Mouse (Mus musculus) testis, adult 2 months (tissue): ENCODE results near the gene Dgkq. TPM values are rescaled to one million over a fixed set of nuclear protein-coding genes. Genes with fewer than 3 reads are reported as not detected.
"Not testable (repeated sequence)": the region's sequence is repeated elsewhere in the genome, so short reads cannot be mapped to it uniquely, and the experiment has no call there.

Experiments
- H3K27ac ChIP-seq: fragments of 200-500 bp; 2 replicates; pipeline ENCODE4 v1.5.1; 2012; ENCODE audit warnings: low read depth, low read length; ENCODE audit not compliant: control insufficient read depth, insufficient read depth
- H3K27me3 ChIP-seq: fragments of 200-500 bp; 2 replicates; pipeline ENCODE4 v1.6.1; 2012; ENCODE audit warnings: mild to moderate bottlenecking, low read length, moderate library complexity; ENCODE audit not compliant: control insufficient read depth, insufficient read depth
- H3K36me3 ChIP-seq: fragments of 200-500 bp; 2 replicates; pipeline ENCODE4 v1.6.1; 2012; ENCODE audit warnings: mild to moderate bottlenecking, low read length; ENCODE audit not compliant: control insufficient read depth, insufficient read depth
- H3K4me1 ChIP-seq: fragments of 200-500 bp; 2 replicates; pipeline ENCODE4 v1.6.1; 2012; ENCODE audit warnings: low read length; ENCODE audit not compliant: control insufficient read depth, insufficient read depth
- H3K4me3 ChIP-seq: fragments of 200-500 bp; 2 replicates; pipeline ENCODE4 v1.5.1; 2012; ENCODE audit warnings: low read depth, mild to moderate bottlenecking, low read length, moderate library complexity, mixed read lengths; ENCODE audit not compliant: control insufficient read depth
- CTCF ChIP-seq: fragments of 200-500 bp; IDR thresholded peaks from 2 replicates; pipeline ENCODE4 v1.5.1; 2012; ENCODE audit warnings: low read depth, mild to moderate bottlenecking, inconsistent platforms, low read length, moderate library complexity; ENCODE audit not compliant: control insufficient read depth, insufficient read depth, insufficient replicate concordance
- POLR2A ChIP-seq: fragments of 200-500 bp; IDR thresholded peaks from 2 replicates; pipeline ENCODE4 v1.6.1; 2012; ENCODE audit warnings: low read depth, mild to moderate bottlenecking, inconsistent platforms, low read length, moderate library complexity; ENCODE audit not compliant: control insufficient read depth
- polyA plus RNA-seq: library from polyadenylated mRNA; depleted of rRNA; stranded (reverse); fragments of >200 nt; gene quantifications from 2 replicates; pipeline ENCODE4 v1.2.3, GENCODE M21; 2012

Dgkq gene
- polyA plus RNA-seq, 1 experiment, result 4.7 TPM

- peaks cover 1% of the 10 kb centered on the region; the same call in 1 of the 2 replicates for H3K36me3 ChIP-seq
Observed at GRCm38 (mm10) chr5:108647311-108647710, 22.2 kb downstream of the Dgkq start.

GRCm38 (mm10) chr5:108646343-108646660, 23.2 kb downstream of the Dgkq start:
- H3K27ac ChIP-seq, result no peak overlapping the region
- peaks cover 1% of the 10 kb centered on the region; the same call in 1 of the 2 replicates for H3K36me3 ChIP-seq
- no peaks in the 10 kb centered on the region for H3K27me3 ChIP-seq
- no peak overlapping the region for H3K4me3 ChIP-seq
- TF ChIP-seq POLR2A (no peak), CTCF (no peak)
- no peaks in the 10 kb centered on the region for H3K4me1 ChIP-seq

More at GRCm38 (mm10) chr5:108647311-108647710, 22.2 kb downstream of the Dgkq start:
- H3K4me1 ChIP-seq, result no peaks in the 10 kb centered on the region
- no peak overlapping the region for H3K4me3 ChIP-seq
- no peak overlapping the region for H3K27ac ChIP-seq
- no peaks in the 10 kb centered on the region for H3K27me3 ChIP-seq
- TF ChIP-seq CTCF, result no peak
- TF ChIP-seq POLR2A, result no peak

GRCm38 (mm10) chr5:108645651-108646342, 23.7 kb downstream of the Dgkq start:
- Histone ChIP-seq H3K27me3 (no peaks in the 10 kb centered on the region), H3K4me3 (no peak overlapping the region), H3K27ac (no peak overlapping the region), H3K36me3 (peaks cover 1% of the 10 kb centered on the region; the same call in 1 of the 2 replicates), H3K4me1 (no peaks in the 10 kb centered on the region)
- TF ChIP-seq POLR2A (no peak), CTCF (no peak)

GRCm38 (mm10) chr5:108643674-108644073, 25.8 kb downstream of the Dgkq start:
- peaks cover 1% of the 10 kb centered on the region; the same call in 1 of the 2 replicates for H3K36me3 ChIP-seq
- TF ChIP-seq POLR2A (no peak), CTCF (no peak)
- no peak overlapping the region for H3K27ac ChIP-seq
- no peaks in the 10 kb centered on the region for H3K4me1 ChIP-seq
- no peak overlapping the region for H3K4me3 ChIP-seq
- no peaks in the 10 kb centered on the region for H3K27me3 ChIP-seq

- Histone ChIP-seq H3K4me3 (no peak overlapping the region), H3K36me3 (no peaks in the 10 kb centered on the region; the same call in 1 of the 2 replicates), H3K27ac (no peak overlapping the region), H3K27me3 (no peaks in the 10 kb centered on the region), H3K4me1 (no peaks in the 10 kb centered on the region)
- TF ChIP-seq CTCF, result no peak
- TF ChIP-seq POLR2A, result no peak
Observed at GRCm38 (mm10) chr5:108636172-108636571, 33.3 kb downstream of the Dgkq start.

- H3K36me3 ChIP-seq, H3K4me1 ChIP-seq, H3K4me3 ChIP-seq, H3K27me3 ChIP-seq, H3K27ac ChIP-seq: not testable (repeated sequence)
Observed at GRCm38 (mm10) chr5:108634088-108634487, 35.4 kb downstream of the Dgkq start.

GRCm38 (mm10) chr5:108633676-108634075, 35.8 kb downstream of the Dgkq start:
- Histone ChIP-seq H3K27me3 (no peaks in the 10 kb centered on the region), H3K4me3 (no peak overlapping the region), H3K4me1 (no peaks in the 10 kb centered on the region; the same call in 1 of the 2 replicates), H3K36me3 (no peaks in the 10 kb centered on the region), H3K27ac (no peak overlapping the region)
- TF ChIP-seq POLR2A (no peak), CTCF (no peak)
